Mouse (Mus musculus): ENCODE data around the gene 1810013L24Rik. TPM values are rescaled to one million over a fixed set of nuclear protein-coding genes. Genes with fewer than 3 reads are reported as not detected.
A peak's percentile ranks its signal among the peaks of the same experiment; 100 is the strongest.

The 1810013L24Rik gene
- polyA plus RNA-seq (2014; fragmentation: Nextera tagmentation; extraction: Ambion mirVana), result 12.5 and 13.7 TPM in 2 replicates

DNA sequence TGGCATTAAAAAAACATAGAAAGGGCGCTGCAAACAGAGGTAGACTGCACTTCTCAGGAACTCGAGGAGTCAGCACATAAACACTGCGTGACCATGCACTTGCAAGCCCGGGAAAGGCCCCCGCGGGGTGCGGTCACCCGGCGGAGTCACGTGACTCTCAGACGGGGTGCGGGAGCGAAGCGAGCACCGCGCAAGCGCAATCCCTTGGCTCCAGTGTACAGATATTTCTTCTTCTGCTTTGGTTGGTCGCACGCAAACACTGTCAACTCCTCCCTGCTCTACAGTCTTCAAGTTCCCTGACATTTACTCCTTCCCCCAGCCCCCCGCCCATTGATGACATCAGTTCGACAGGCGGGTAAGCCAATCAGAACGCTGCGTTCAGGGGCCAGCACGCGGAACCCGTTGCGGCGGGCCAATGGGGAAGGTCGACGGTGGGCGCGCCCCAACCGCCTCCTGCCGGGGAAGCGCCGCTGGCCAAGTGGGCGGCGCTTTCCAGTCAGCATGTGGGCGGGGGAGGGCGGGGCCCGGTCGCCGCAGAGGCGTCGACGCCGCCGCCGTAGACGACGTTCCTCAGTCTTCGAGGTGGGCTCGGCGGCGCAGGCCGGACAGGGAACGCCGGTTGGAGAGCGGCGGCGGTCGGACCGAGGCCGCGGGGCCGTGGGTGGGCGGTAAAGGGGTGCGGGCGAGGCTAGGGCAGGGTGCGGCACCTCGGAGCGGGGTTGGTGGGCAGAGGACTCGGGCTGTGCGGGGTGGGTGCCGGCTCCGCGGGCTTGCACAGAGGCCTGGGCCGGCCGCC lies at the start of gene 1810013L24Rik:
Gene 1810013L24Rik (plus strand): TSS at position 537 of the 796 bp plus-strand sequence.
- peaks cover 21% of the 10 kb centered on the region for H3K36me3 ChIP-seq (ENCODE audit: control insufficient read depth, insufficient read depth, low read length)
- peaks cover 0 to 22% of the 10 kb centered on the region in 2 experiments; a peak in 2 of 4 replicates for H3K4me1 ChIP-seq (ENCODE audit: control insufficient read depth in 2 of 2, insufficient read depth in 2 of 2, low read length in 2 of 2)
- H3K27ac ChIP-seq (replicated peaks in 1 of 2; ENCODE audit: control insufficient read depth in 1 of 2, insufficient read depth in 1 of 2, low read depth in 2 of 2, low read length in 2 of 2), result peak within 1 kb of the TSS; percentile 94 to 99
- under 1% methylated on average over 68 of the region's 80 CpGs for WGBS
- peak within 1 kb of the TSS; percentile 100 for H3K9ac ChIP-seq (ENCODE audit: low read length)
- peak within 1 kb of the TSS; percentile 94 to 99 for H3K4me3 ChIP-seq (ENCODE audit: control insufficient read depth in 1 of 2, insufficient read depth in 1 of 2, low read depth in 1 of 2, low read length in 2 of 2)
- H3K4me2 ChIP-seq (ENCODE audit: low read length), result peak within 1 kb of the TSS; percentile 92
- H3K9me3 ChIP-seq (ENCODE audit: control insufficient read depth, low read length), result no peaks in the 10 kb centered on the region
- H3K27me3 ChIP-seq (ENCODE audit: control insufficient read depth, insufficient read depth, low read length), result no peaks in the 10 kb centered on the region
- peak; percentile 94 for ATAC-seq (ENCODE audit: insufficient number of reproducible peaks, insufficient read depth, low FRiP score, low read depth)

DNA sequence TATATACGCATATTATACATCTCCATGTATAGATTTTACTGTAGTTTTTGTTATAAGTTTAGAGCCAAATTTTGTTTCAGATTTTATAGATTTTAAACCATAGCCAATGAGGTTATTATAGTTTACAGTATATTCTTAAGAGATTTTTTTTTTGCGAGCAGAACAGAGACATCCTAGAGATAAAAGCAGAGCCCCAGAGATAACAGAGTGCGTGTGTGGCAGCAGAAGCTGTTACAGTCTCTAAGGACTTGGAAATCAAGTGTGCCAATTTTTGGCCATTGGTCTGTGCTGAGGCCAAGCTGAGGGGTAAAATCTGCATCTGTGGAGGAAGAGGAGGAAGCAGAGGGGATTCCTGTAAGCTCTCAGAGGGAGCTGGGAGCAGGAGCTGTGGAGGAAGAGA lies 49.7 kb upstream of the 1810013L24Rik start:
- Histone ChIP-seq H3K4me1 (ENCODE audit: control insufficient read depth in 2 of 2, insufficient read depth in 2 of 2, low read length in 2 of 2) (no peaks in the 10 kb centered on the region; a peak in 1 of 4 replicates), H3K9ac (ENCODE audit: low read length) (no peak overlapping the region), H3K4me3 (ENCODE audit: control insufficient read depth in 1 of 2, insufficient read depth in 1 of 2, low read depth in 1 of 2, low read length in 2 of 2) (no peak overlapping the region), H3K27ac (replicated peaks in 1 of 2; ENCODE audit: control insufficient read depth in 1 of 2, insufficient read depth in 1 of 2, low read depth in 2 of 2, low read length in 2 of 2) (no peak overlapping the region), H3K27me3 (ENCODE audit: control insufficient read depth, insufficient read depth, low read length) (no peaks in the 10 kb centered on the region), H3K36me3 (ENCODE audit: control insufficient read depth, insufficient read depth, low read length) (no peaks in the 10 kb centered on the region), H3K9me3 (ENCODE audit: control insufficient read depth, low read length) (no peaks in the 10 kb centered on the region), H3K4me2 (ENCODE audit: low read length) (no peak overlapping the region)
- ATAC-seq (ENCODE audit: insufficient number of reproducible peaks, insufficient read depth, low FRiP score, low read depth), result no peak
- 39% methylated on average over 3 of the region's 3 CpGs for WGBS

GRCm38 (mm10) chr16:8781191-8781590 lies 48.7 kb upstream of the 1810013L24Rik start:
- no peak overlapping the region for H3K4me2 ChIP-seq (ENCODE audit: low read length)
- H3K36me3 ChIP-seq (ENCODE audit: control insufficient read depth, insufficient read depth, low read length), result no peaks in the 10 kb centered on the region
- no peaks in the 10 kb centered on the region; a peak in 1 of 4 replicates for H3K4me1 ChIP-seq (ENCODE audit: control insufficient read depth in 2 of 2, insufficient read depth in 2 of 2, low read length in 2 of 2)
- 60% methylated on average over 6 of the region's 6 CpGs for WGBS
- ATAC-seq (ENCODE audit: insufficient number of reproducible peaks, insufficient read depth, low FRiP score, low read depth), result no peak
- H3K9ac ChIP-seq (ENCODE audit: low read length), result no peak overlapping the region
- H3K4me3 ChIP-seq (ENCODE audit: control insufficient read depth in 1 of 2, insufficient read depth in 1 of 2, low read depth in 1 of 2, low read length in 2 of 2), result no peak overlapping the region
- no peak overlapping the region for H3K27ac ChIP-seq (replicated peaks in 1 of 2; ENCODE audit: control insufficient read depth in 1 of 2, insufficient read depth in 1 of 2, low read depth in 2 of 2, low read length in 2 of 2)
- no peaks in the 10 kb centered on the region for H3K9me3 ChIP-seq (ENCODE audit: control insufficient read depth, low read length)
- no peaks in the 10 kb centered on the region for H3K27me3 ChIP-seq (ENCODE audit: control insufficient read depth, insufficient read depth, low read length)

GRCm38 (mm10) chr16:8781660-8782059 lies 48.2 kb upstream of the 1810013L24Rik start:
- Histone ChIP-seq H3K9ac (ENCODE audit: low read length) (no peak overlapping the region), H3K27ac (replicated peaks in 1 of 2; ENCODE audit: control insufficient read depth in 1 of 2, insufficient read depth in 1 of 2, low read depth in 2 of 2, low read length in 2 of 2) (no peak overlapping the region), H3K4me2 (ENCODE audit: low read length) (no peak overlapping the region), H3K27me3 (ENCODE audit: control insufficient read depth, insufficient read depth, low read length) (no peaks in the 10 kb centered on the region), H3K4me3 (ENCODE audit: control insufficient read depth in 1 of 2, insufficient read depth in 1 of 2, low read depth in 1 of 2, low read length in 2 of 2) (no peak overlapping the region), H3K36me3 (ENCODE audit: control insufficient read depth, insufficient read depth, low read length) (no peaks in the 10 kb centered on the region), H3K4me1 (ENCODE audit: control insufficient read depth in 2 of 2, insufficient read depth in 2 of 2, low read length in 2 of 2) (no peaks in the 10 kb centered on the region; a peak in 1 of 4 replicates), H3K9me3 (ENCODE audit: control insufficient read depth, low read length) (no peaks in the 10 kb centered on the region)
- WGBS, result 87% methylated on average over 2 of the region's 2 CpGs
- ATAC-seq (ENCODE audit: insufficient number of reproducible peaks, insufficient read depth, low FRiP score, low read depth), result no peak

DNA sequence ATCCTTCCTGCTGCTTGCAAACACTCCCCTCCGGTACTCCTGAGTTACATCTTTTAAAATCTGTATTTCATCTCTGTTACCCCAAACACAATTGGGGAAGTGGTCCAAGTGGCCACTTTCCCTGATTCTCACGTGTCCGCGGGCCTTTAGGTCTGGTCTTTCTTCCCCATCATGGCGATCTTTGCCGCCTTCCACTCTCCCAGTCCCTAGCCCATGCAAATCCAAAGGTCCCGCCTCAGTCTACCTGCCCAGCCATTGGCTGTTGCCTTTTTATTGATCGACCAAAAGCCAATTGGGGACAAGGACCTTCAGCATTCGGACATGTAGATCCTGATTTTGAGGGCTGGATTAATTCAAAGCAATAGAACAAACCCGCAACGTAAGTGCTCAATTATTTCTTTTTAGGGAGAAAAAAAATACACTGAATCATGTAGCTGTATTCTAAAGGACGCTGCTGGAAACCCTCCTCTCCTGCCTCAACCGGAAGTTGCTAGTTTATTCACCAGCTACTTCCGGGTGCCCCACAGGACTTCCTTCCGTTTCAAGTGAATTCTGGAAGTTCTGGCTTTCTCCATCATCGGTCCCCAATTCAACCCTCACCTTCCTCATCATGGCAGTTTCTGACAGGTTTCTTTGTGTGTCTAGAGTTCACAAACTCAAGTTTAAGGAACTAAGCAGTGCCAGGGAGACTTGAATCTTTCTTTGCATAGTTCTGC lies 46.5 kb upstream of the 1810013L24Rik start:
- no peaks in the 10 kb centered on the region; a peak in 1 of 4 replicates for H3K4me1 ChIP-seq (ENCODE audit: control insufficient read depth in 2 of 2, insufficient read depth in 2 of 2, low read length in 2 of 2)
- 76% methylated on average over 16 of the region's 16 CpGs for WGBS
- H3K9ac ChIP-seq (ENCODE audit: low read length), result no peak overlapping the region
- no peak overlapping the region for H3K27ac ChIP-seq (replicated peaks in 1 of 2; ENCODE audit: control insufficient read depth in 1 of 2, insufficient read depth in 1 of 2, low read depth in 2 of 2, low read length in 2 of 2)
- no peaks in the 10 kb centered on the region for H3K36me3 ChIP-seq (ENCODE audit: control insufficient read depth, insufficient read depth, low read length)
- ATAC-seq (ENCODE audit: insufficient number of reproducible peaks, insufficient read depth, low FRiP score, low read depth), result no peak
- no peaks in the 10 kb centered on the region for H3K9me3 ChIP-seq (ENCODE audit: control insufficient read depth, low read length)
- H3K27me3 ChIP-seq (ENCODE audit: control insufficient read depth, insufficient read depth, low read length), result no peaks in the 10 kb centered on the region
- no peak overlapping the region for H3K4me2 ChIP-seq (ENCODE audit: low read length)
- H3K4me3 ChIP-seq (ENCODE audit: control insufficient read depth in 1 of 2, insufficient read depth in 1 of 2, low read depth in 1 of 2, low read length in 2 of 2), result no peak overlapping the region

DNA sequence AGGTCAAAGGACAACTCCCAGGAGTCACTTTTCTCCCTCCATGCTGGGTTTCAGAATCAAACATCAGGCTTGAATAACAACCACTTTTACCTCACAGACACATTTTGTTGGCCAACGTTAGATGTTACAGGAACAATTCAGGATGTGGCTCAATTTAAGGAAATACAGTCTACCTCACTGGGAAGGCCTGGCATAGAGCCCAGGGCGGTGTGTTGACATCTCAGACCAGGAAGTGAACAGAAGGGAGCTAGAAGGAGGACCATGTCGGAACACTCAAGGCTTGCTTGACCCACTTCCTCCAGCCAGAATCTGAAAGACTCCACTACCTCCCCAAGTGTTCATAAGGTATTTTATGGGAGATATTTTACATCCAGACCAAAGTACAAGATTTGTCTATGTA lies 45.1 kb upstream of the 1810013L24Rik start:
- H3K4me1 ChIP-seq (ENCODE audit: control insufficient read depth in 2 of 2, insufficient read depth in 2 of 2, low read length in 2 of 2), result no peaks in the 10 kb centered on the region; a peak in 1 of 4 replicates
- no peak overlapping the region for H3K27ac ChIP-seq (replicated peaks in 1 of 2; ENCODE audit: control insufficient read depth in 1 of 2, insufficient read depth in 1 of 2, low read depth in 2 of 2, low read length in 2 of 2)
- 58% methylated on average over 3 of the region's 3 CpGs for WGBS
- no peak overlapping the region for H3K9ac ChIP-seq (ENCODE audit: low read length)
- H3K27me3 ChIP-seq (ENCODE audit: control insufficient read depth, insufficient read depth, low read length), result no peaks in the 10 kb centered on the region
- ATAC-seq (ENCODE audit: insufficient number of reproducible peaks, insufficient read depth, low FRiP score, low read depth), result no peak
- H3K36me3 ChIP-seq (ENCODE audit: control insufficient read depth, insufficient read depth, low read length), result no peaks in the 10 kb centered on the region
- no peaks in the 10 kb centered on the region for H3K9me3 ChIP-seq (ENCODE audit: control insufficient read depth, low read length)
- H3K4me3 ChIP-seq (ENCODE audit: control insufficient read depth in 1 of 2, insufficient read depth in 1 of 2, low read depth in 1 of 2, low read length in 2 of 2), result no peak overlapping the region
- H3K4me2 ChIP-seq (ENCODE audit: low read length), result no peak overlapping the region

DNA sequence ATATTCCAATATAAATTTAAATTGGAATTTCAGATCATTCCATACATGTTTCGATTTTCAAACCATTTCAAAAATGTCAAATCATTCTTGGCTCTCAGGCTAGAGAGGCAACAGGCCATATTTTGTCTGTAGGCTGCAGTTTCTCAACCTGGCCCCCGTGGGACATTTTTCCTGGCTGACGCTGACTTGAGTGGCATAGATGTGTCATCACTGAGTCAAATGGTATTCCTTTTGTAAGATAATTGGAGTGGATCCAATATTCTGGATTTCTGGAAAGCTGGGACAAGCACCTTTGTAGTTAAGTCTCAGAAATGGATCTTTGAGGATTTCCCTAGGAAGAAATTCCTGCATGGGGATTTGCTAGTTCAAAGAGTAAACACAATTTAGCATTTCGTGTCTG lies 39.0 kb upstream of the 1810013L24Rik start:
- Histone ChIP-seq H3K27ac (replicated peaks in 1 of 2; ENCODE audit: control insufficient read depth in 1 of 2, insufficient read depth in 1 of 2, low read depth in 2 of 2, low read length in 2 of 2) (no peak overlapping the region), H3K9me3 (ENCODE audit: control insufficient read depth, low read length) (no peaks in the 10 kb centered on the region), H3K27me3 (ENCODE audit: control insufficient read depth, insufficient read depth, low read length) (no peaks in the 10 kb centered on the region), H3K4me1 (ENCODE audit: control insufficient read depth in 2 of 2, insufficient read depth in 2 of 2, low read length in 2 of 2) (no peaks in the 10 kb centered on the region), H3K4me3 (ENCODE audit: control insufficient read depth in 1 of 2, insufficient read depth in 1 of 2, low read depth in 1 of 2, low read length in 2 of 2) (no peak overlapping the region), H3K9ac (ENCODE audit: low read length) (no peak overlapping the region), H3K4me2 (ENCODE audit: low read length) (no peak overlapping the region), H3K36me3 (ENCODE audit: control insufficient read depth, insufficient read depth, low read length) (no peaks in the 10 kb centered on the region)
- no peak for ATAC-seq (ENCODE audit: insufficient number of reproducible peaks, insufficient read depth, low FRiP score, low read depth)
- WGBS, result 80% methylated on average over 4 of the region's 4 CpGs

Data from heart, embryonic 14.5 days (tissue).